Mouse (Mus musculus) embryonic facial prominence, embryonic 14.5 days (tissue): ENCODE results near the gene Cope. TPM values are rescaled to one million over a fixed set of nuclear protein-coding genes. Genes with fewer than 3 reads are reported as not detected.

Source experiments
- ATAC-seq: fragments of 200-750 bp; cut with Nextera tagmentation; 2 replicates; pipeline ENCODE4 v1.8.0; 2017; ENCODE audit warnings: low read depth, moderate number of reproducible peaks, moderate TSS enrichment
- DNase-seq: peaks from one replicate; pipeline ENCODE4 v3.0.0-alpha.2; 2015; ENCODE audit warnings: low spot score
- H3K27ac ChIP-seq: fragments of 300-500 bp; sonication (generic); replicated peaks from 2 replicates; pipeline ENCODE4 v1.5.1; 2014; ENCODE audit warnings: low read depth, mild to moderate bottlenecking, low read length, moderate library complexity
- H3K27me3 ChIP-seq: fragments of 300-500 bp; sonication (generic); replicated peaks from 2 replicates; pipeline ENCODE4 v1.6.1; 2014; ENCODE audit warnings: low read length; ENCODE audit not compliant: control insufficient read depth, insufficient read depth
- H3K36me3 ChIP-seq: fragments of 300-500 bp; sonication (generic); 2 replicates; pipeline ENCODE4 v1.6.1; 2014; ENCODE audit warnings: low read length, mixed read lengths; ENCODE audit not compliant: control insufficient read depth, insufficient read depth
- H3K4me1 ChIP-seq: fragments of 300-500 bp; sonication (generic); 2 replicates; pipeline ENCODE4 v1.6.1; 2014; ENCODE audit warnings: antibody characterized with exemption, low read length; ENCODE audit not compliant: control insufficient read depth, insufficient read depth
- H3K4me2 ChIP-seq: fragments of 300-500 bp; sonication (generic); 2 replicates; pipeline ENCODE4 v1.6.1; 2014; ENCODE audit warnings: low read depth, mild to moderate bottlenecking, low read length, moderate library complexity, mixed read lengths
- H3K4me3 ChIP-seq: fragments of 300-500 bp; sonication (generic); 2 replicates; pipeline ENCODE4 v1.5.1; 2014; ENCODE audit warnings: low read depth, mild to moderate bottlenecking, low read length
- H3K9ac ChIP-seq: fragments of 300-500 bp; sonication (generic); 2 replicates; pipeline ENCODE4 v1.6.1; 2014; ENCODE audit warnings: low read depth, mild to moderate bottlenecking, low read length, moderate library complexity, mixed read lengths
- H3K9me3 ChIP-seq: fragments of 300-500 bp; sonication (generic); 2 replicates; pipeline ENCODE4 v1.6.1; 2016; ENCODE audit warnings: low read length; ENCODE audit not compliant: control insufficient read depth
- WGBS: fragments of 180-500 bp; shearing (Covaris S2); extraction: QIAGEN DNeasy Blood & Tissue Kit; methylation state at CpG from one replicate; pipeline ENCODE4 v1.1.7; 2014; 5-methylcytosine and 5-hydroxymethylcytosine counted together
- polyA plus RNA-seq: library from polyadenylated mRNA; unstranded; fragments of >200 nt; fragmentation: Nextera tagmentation; extraction: Ambion mirVana; gene quantifications from 2 replicates; pipeline ENCODE4 v1.2.1, GENCODE M21; 2014

Cope gene
- polyA plus RNA-seq, 1 experiment from 2014 or later = 314 TPM

DNA sequence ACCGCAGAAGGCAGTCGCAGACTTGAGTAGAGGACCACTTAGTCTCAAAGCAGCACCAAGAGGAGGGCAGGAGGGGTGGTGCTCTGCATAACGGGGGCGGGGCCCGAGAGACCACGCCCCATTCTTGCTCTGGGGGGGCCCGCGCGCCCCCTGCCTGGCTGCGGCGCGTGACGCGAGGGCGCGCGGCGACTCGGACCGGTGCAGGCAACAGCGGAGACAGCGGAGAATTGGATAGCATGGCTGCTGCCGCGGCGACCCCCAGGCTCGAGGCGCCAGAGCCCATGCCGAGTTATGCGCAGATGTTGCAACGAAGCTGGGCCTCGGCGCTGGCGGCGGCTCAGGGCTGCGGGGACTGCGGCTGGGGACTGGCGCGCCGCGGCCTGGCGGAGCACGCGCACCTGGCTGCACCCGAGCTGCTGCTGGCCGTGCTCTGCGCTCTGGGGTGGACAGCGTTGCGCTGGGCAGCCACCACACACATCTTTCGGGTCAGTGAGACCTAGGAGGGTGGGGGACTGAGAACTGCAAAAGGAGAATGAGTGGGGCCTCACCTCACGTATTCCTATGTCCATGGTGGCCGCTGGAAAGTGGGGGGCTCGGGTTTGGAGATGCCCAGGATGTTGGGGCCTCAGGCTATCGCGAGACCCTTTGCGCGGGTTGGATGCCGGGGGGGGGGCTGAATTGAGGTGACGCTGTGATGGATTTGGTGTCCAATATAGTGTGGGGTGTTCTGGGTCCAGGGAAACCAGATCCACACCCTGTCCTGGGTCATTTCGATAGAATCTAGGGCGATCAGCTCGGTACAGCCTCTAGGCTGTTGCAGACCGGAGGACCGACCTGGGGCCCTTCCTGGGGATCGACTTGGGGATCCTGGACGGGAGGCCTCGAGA lies 13.5 kb downstream of the Cope start, which contains the start of gene Cers1:
TSS of gene Cers1 (plus strand) at position 152 of the 887 bp plus-strand sequence.
- DNase-seq (peak; percentile 87), ATAC-seq (peak; percentile 69)
- Histone ChIP-seq H3K9me3 (no peaks in the 10 kb centered on the region), H3K4me1 (peaks cover 20% of the 10 kb centered on the region), H3K27ac (peak within 1 kb of the TSS; percentile 75), H3K36me3 (peaks cover 29% of the 10 kb centered on the region), H3K4me2 (peak within 1 kb of the TSS; percentile 80), H3K4me3 (peak within 1 kb of the TSS; percentile 65), H3K9ac (peak within 1 kb of the TSS; percentile 74), H3K27me3 (no peaks in the 10 kb centered on the region)
- WGBS = 2% methylated on average over 52 of the region's 66 CpGs

DNA sequence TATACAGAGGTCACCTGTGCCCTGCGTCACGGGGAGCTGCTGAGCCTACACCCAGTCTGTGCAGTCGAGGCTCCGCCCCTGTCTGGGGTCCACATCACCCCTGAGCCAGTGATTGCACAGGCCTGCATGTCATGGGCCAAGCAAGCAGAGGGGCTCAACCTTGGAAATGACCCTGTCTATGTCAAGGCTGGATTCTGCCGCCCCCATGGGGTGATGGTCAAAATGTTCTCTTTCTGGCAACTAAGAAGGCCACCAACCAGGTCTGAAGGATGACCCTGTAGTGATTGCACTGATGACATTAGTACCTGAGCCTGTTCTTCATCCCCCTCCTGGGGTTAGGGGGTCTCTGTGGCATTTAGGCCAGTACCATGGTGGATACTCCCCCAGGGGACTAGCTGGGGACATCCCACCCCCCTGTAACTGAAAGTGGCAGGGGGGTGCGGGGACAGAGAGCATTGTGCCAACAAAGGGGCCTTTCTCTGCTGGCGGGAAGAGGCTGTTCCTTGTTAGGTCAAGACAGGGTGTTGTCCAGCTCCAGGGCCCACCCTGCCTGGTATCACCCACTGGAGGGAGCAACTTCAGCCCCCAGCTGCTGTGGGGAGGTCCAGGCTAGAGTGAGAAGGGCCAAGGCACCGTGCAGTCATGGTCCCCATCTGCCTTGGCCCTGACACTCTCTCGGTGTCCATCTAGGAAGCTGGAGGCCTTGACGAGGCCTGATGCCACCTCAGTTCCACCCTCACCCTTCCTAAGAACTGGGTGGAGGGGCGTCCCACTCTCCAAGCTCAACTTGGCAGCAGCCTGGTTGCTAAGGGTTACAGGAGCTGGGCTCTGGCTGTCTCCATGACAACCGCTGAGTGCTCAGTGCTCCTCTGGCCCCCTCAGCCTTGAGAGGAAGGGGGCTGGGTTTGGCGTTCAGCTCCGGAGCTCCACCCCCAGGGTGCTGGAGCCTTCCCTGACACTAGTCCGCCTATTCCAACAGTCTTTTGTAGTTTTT lies 14.5 kb downstream of the Cope start:
- 8% methylated on average over 14 of the region's 15 CpGs for WGBS
- H3K4me1 ChIP-seq = peaks cover 20% of the 10 kb centered on the region
- H3K9me3 ChIP-seq = no peaks in the 10 kb centered on the region
- peak; percentile 97 for DNase-seq
- peaks cover 26% of the 10 kb centered on the region for H3K36me3 ChIP-seq
- H3K27ac ChIP-seq = peak overlapping the region; percentile 75
- peak overlapping the region; percentile 80 for H3K4me2 ChIP-seq
- ATAC-seq = peak; percentile 87
- H3K27me3 ChIP-seq = no peaks in the 10 kb centered on the region
- H3K4me3 ChIP-seq = peak overlapping the region; percentile 65
- peak overlapping the region; percentile 74 for H3K9ac ChIP-seq

DNA sequence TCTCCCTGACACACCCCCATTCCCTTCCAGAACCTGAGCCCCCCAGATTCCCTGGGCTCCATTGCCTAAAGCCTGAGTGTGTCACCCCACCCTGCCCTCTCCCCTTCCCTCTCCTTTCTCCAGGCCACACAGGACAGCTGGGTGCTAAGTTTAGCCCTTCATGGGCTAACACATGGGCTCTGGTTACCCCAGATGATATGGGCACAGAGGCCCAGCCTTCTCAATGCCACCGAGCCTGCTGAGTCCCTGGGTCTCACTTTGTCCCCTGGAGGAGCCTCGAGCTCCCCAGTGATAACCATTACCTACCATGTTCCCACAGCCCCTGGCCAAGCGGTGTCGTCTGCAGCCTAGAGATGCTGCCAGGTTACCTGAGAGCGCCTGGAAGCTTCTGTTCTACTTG lies 15.6 kb downstream of the Cope start:
- no peak for ATAC-seq
- Histone ChIP-seq H3K9me3 (no peaks in the 10 kb centered on the region), H3K9ac (no peak overlapping the region), H3K27me3 (no peaks in the 10 kb centered on the region), H3K4me1 (peaks cover 20% of the 10 kb centered on the region), H3K4me3 (no peak overlapping the region), H3K4me2 (no peak overlapping the region; the same call in 1 of the 2 replicates), H3K36me3 (peaks cover 23% of the 10 kb centered on the region), H3K27ac (no peak overlapping the region; the same call in 1 of the 2 replicates)
- WGBS = 77% methylated on average over 5 of the region's 5 CpGs
- DNase-seq = no peak

DNA sequence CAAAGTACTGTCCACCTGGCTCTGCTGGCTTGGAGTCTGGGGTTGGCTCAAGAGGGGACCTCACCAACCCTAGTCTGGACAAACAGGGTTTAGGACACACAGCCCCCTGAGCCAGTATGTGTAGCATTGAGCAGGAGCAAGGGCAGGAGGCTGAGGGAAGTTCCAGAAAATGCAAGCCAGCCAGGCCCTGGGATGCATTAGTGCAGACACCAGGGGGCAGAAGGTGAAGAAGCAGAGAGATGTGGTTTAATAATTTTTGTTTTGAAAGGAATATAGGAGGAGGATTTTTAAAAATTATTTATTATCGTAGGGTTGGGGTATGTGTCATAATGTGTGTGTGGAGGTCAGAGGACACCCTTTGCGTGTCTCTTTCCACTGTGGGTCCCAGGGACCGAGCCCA lies 21.4 kb downstream of the Cope start:
- Histone ChIP-seq H3K9ac (no peak overlapping the region), H3K9me3 (no peaks in the 10 kb centered on the region), H3K27ac (no peak overlapping the region), H3K4me2 (no peak overlapping the region), H3K36me3 (peaks cover 44% of the 10 kb centered on the region), H3K4me3 (no peak overlapping the region), H3K4me1 (no peaks in the 10 kb centered on the region), H3K27me3 (no peaks in the 10 kb centered on the region)
- DNase-seq = no peak
- WGBS = 86% methylated on average over 3 of the region's 3 CpGs
- no peak for ATAC-seq

DNA sequence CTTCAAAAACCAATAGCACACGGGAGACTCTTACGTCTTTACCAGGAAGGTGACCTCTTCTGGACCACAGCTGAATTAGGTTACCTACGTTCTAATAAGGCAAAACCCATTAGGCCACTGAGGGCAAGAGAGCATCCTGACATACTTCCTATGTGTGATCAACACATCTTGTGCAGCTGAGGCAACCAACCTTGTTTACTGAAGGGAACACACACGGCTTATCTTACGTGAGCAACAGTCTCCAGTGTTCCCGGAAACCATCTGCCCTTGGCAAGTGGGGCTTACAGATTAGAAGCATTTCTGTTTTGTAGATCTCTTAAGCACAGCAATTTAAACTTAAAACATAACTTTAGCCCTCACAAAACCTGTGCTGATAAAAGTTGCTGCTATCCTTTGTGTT lies 25.2 kb downstream of the Cope start:
- no peak overlapping the region for H3K27ac ChIP-seq
- H3K4me3 ChIP-seq = no peak overlapping the region
- ATAC-seq (no peak), DNase-seq (no peak)
- no peak overlapping the region for H3K9ac ChIP-seq
- H3K4me2 ChIP-seq = no peak overlapping the region
- peaks cover 57% of the 10 kb centered on the region for H3K36me3 ChIP-seq
- H3K9me3 ChIP-seq = no peaks in the 10 kb centered on the region
- H3K4me1 ChIP-seq = peaks cover 7% of the 10 kb centered on the region
- no peaks in the 10 kb centered on the region; the same call in 1 of the 2 replicates for H3K27me3 ChIP-seq
- 93% methylated on average over 6 of the region's 6 CpGs for WGBS

DNA sequence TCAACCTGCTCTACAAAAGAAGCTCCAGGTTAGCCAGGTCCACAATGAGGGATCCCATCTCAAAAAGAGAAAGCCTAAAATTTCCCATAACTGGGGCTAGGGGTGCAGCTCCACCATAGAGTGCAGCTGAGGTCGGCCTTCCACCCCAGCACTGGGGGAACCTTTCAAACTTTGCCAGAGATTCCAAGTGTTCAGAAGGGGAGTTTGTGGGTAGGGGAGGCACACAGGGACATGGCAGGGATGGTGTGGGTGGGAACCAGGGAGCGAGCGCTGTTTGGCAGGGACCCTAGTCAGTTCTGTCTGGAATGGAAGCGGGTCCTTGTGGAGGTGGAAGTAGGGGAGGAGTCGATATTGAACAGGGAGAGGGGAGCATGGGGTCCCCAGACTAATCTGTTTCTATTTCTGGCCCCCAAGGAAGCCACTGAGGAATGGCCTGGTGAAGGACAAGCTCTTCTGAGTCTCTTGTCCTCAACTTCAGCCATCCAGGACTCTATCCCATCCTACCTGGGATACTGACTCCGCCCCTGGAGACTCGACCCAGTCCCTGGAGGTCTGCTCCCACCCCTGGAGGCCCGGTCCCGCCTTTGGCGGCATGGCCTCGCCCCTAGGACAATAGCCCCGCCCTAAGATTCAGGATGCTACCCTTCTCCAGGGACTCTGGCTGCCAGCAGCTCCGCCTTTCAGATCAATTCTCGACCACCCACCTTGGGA lies 27.0 kb downstream of the Cope start, which contains the start of gene Gdf1:
TSS of gene Gdf1 (plus strand) at position 694 of the 711 bp plus-strand sequence.
- peak within 1 kb of the TSS; percentile 17; the same call in 1 of the 2 replicates for H3K9ac ChIP-seq
- no peak within 1 kb of the TSS for H3K27ac ChIP-seq
- H3K4me1 ChIP-seq = peaks cover 7% of the 10 kb centered on the region
- ATAC-seq (no peak), DNase-seq (no peak)
- H3K36me3 ChIP-seq = peaks cover 62% of the 10 kb centered on the region
- peak within 1 kb of the TSS; percentile 13; the same call in 1 of the 2 replicates for H3K4me3 ChIP-seq
- no peaks in the 10 kb centered on the region for H3K9me3 ChIP-seq
- peak within 1 kb of the TSS; percentile 43 for H3K4me2 ChIP-seq
- H3K27me3 ChIP-seq = no peaks in the 10 kb centered on the region; the same call in 1 of the 2 replicates
- WGBS = 35% methylated on average over 13 of the region's 14 CpGs

DNA sequence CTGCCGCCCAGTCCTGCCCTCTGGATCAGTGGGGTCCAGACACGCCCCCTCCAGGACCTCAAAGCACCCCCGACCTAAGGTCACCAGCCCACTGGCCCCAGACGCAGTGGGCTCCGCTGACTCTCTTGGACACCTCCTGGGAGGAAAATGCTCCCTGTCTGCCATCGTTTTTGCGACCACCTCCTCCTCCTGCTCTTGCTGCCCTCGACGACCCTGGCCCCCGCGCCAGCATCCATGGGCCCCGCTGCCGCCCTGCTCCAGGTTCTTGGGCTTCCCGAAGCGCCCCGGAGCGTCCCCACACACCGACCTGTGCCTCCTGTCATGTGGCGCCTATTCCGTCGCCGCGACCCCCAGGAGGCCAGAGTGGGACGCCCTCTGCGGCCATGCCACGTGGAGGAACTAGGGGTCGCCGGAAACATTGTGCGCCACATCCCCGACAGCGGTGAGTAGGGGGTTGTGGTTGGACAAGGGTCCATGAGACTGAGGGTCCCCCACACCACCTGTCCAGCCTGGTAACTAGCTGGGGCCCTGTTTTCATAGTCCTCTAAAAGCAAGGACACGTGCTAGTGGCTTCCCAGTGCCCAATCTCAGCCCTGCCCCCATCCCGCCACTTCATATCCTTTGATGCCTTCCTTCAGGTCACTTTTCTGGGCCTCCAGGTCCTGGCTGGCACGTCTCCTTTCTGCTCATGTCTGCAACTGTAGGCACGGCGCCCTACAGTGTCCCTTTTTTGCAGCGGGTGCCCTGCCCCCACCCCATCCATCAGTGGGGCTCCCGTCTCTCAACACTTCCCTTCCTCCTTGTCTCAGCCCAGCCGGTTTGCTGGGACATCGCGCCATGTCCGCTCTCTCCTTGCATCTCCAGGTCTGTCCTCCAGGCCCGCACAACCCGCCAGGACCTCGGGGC lies 27.8 kb downstream of the Cope start:
- WGBS = 12% methylated on average over 42 of the region's 45 CpGs
- ATAC-seq = peak; percentile 6
- Histone ChIP-seq H3K4me3 (peak overlapping the region; percentile 13; the same call in 1 of the 2 replicates), H3K27ac (no peak overlapping the region), H3K9me3 (no peaks in the 10 kb centered on the region), H3K4me2 (peak overlapping the region; percentile 43), H3K9ac (peak overlapping the region; percentile 17; the same call in 1 of the 2 replicates), H3K4me1 (peaks cover 7% of the 10 kb centered on the region), H3K36me3 (peaks cover 62% of the 10 kb centered on the region), H3K27me3 (no peaks in the 10 kb centered on the region; the same call in 1 of the 2 replicates)
- DNase-seq = no peak
